Mouse (Mus musculus) lung, adult 2 months (tissue): ENCODE results near the gene Limk2.

Experiments used
- CTCF ChIP-seq: fragments of 200-500 bp; IDR thresholded peaks from 2 replicates; pipeline ENCODE4 v1.5.1; 2011; ENCODE audit warnings: mild to moderate bottlenecking, low read length, control low read depth; ENCODE audit not compliant: insufficient read depth
- POLR2A ChIP-seq: fragments of 200-500 bp; IDR thresholded peaks from 2 replicates; pipeline ENCODE4 v1.6.1; 2011; ENCODE audit warnings: low read depth, mild to moderate bottlenecking, control low read depth, low read length, borderline replicate concordance; ENCODE audit errors: extremely low read depth

- TF ChIP-seq CTCF, result no peak
- no peak for TF ChIP-seq POLR2A
Measured at GRCm38 (mm10) chr11:3294641-3295040, 114.3 kb downstream of the Limk2 start.
